ENCODE assay signal across 21 mouse cellular contexts in the genomic region with DNA sequence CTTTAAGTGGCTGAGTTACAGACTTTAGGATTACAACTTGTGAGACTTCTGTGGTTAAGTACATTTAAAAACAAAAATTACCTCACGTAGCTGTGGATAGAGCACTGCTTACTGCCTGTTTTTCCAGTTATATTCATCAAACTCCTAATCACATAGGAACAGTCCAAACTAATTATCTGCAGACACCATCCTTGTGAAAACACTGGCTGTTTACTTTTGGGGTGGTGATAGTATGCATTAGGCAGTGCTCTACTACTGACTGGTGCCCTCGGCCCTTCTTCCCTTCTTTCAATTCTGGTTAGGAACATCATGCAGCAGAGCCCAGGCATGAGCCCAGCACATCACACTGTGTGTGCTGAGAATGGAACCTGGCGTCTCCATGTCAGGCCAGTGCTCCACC. TPM values are rescaled to one million over a fixed set of nuclear protein-coding genes. Genes with fewer than 3 reads are reported as not detected.
DNase-seq lines count a peak whose midpoint lies in the region; ATAC-seq and TF ChIP-seq lines count a peak whose summit lies in the region.
"Had no signal": no experiment of that assay in that cellular context is flagged by ENCODE, and none has a peak within 500 bp of the region (broad histone marks: within the 10 kb centered on the region; RNA-seq: fewer than 3 reads in every experiment).

No protein-coding gene starts in this region.

- H3K9me3 ChIP-seq in intestine, embryonic 15.5 days = no peaks in the 10 kb centered on the region
- H3K9me3 ChIP-seq in intestine, postnatal 0 days (ENCODE audit: control insufficient read depth) = no peaks in the 10 kb centered on the region
- no peaks in the 10 kb centered on the region for H3K9me3 ChIP-seq in lung, postnatal 0 days (ENCODE audit: low read length)
- H3K9me3 ChIP-seq in liver, embryonic 16.5 days (replicated peaks; ENCODE audit: control insufficient read depth, low read length) = no peaks in the 10 kb centered on the region
- H3K9me3 ChIP-seq in stomach, embryonic 16.5 days (replicated peaks; ENCODE audit: control insufficient read depth, low read length) = no peaks in the 10 kb centered on the region
- H3K9me3 ChIP-seq: embryonic facial prominence, embryonic 13.5 days; hindbrain, embryonic 12.5 days; midbrain, embryonic 12.5 days had no signal

- no peak overlapping the region for H3K27ac ChIP-seq in intestine, embryonic 15.5 days
- no peak overlapping the region for H3K27ac ChIP-seq in intestine, postnatal 0 days (ENCODE audit: low read depth, low read length)
- H3K27ac ChIP-seq in lung, postnatal 0 days (ENCODE audit: low read length) = peak overlapping the region; percentile 82; the same call in 1 of the 2 replicates
- H3K27ac ChIP-seq in liver, embryonic 16.5 days (ENCODE audit: low read length) = no peak overlapping the region
- peak overlapping the region; percentile 79 for H3K27ac ChIP-seq in stomach, embryonic 16.5 days (ENCODE audit: low read length)
- H3K27ac ChIP-seq: embryonic facial prominence, embryonic 13.5 days; hindbrain, embryonic 12.5 days; midbrain, embryonic 12.5 days had no signal

- TF ChIP-seq EP300 in lung, postnatal 0 days (IDR thresholded peaks at IDR 0.05) = no peak

- TF ChIP-seq CTCF in intestine, postnatal 0 days (IDR thresholded peaks at IDR 0.05; ENCODE audit: low read depth) = no peak
- no peak for TF ChIP-seq CTCF in lung, postnatal 0 days (IDR thresholded peaks at IDR 0.05)

- no peak overlapping the region for H3K4me2 ChIP-seq in intestine, embryonic 15.5 days (replicated peaks)
- H3K4me2 ChIP-seq in intestine, postnatal 0 days (replicated peaks; ENCODE audit: low read depth) = no peak overlapping the region
- no peak overlapping the region for H3K4me2 ChIP-seq in lung, postnatal 0 days (replicated peaks; ENCODE audit: low read depth, low read length)
- H3K4me2 ChIP-seq in liver, embryonic 16.5 days (ENCODE audit: low read depth, low read length) = no peak overlapping the region
- no peak overlapping the region for H3K4me2 ChIP-seq in stomach, embryonic 16.5 days (ENCODE audit: low read depth, low read length)
- H3K4me2 ChIP-seq: embryonic facial prominence, embryonic 13.5 days; hindbrain, embryonic 12.5 days; midbrain, embryonic 12.5 days had no signal

- peaks cover 26% of the 10 kb centered on the region for H3K4me1 ChIP-seq in intestine, embryonic 15.5 days (replicated peaks)
- H3K4me1 ChIP-seq in intestine, postnatal 0 days (replicated peaks; ENCODE audit: control insufficient read depth, insufficient read depth, low read length) = peaks cover 7% of the 10 kb centered on the region
- peaks cover 62% of the 10 kb centered on the region for H3K4me1 ChIP-seq in lung, postnatal 0 days (ENCODE audit: insufficient read depth, low read depth, low read length)
- H3K4me1 ChIP-seq in liver, embryonic 16.5 days (ENCODE audit: control insufficient read depth, low read depth, low read length) = peaks cover 59% of the 10 kb centered on the region
- H3K4me1 ChIP-seq in stomach, embryonic 16.5 days (ENCODE audit: control insufficient read depth, insufficient read depth, low read length) = peaks cover 62% of the 10 kb centered on the region

- peak; percentile 39; the same call in 1 of the 2 replicates for ATAC-seq in intestine, embryonic 15.5 days
- ATAC-seq in intestine, postnatal 0 days = no peak
- no peak for ATAC-seq in lung, postnatal 0 days
- peak; percentile 26 for ATAC-seq in liver, embryonic 16.5 days (ENCODE audit: low read depth)
- peak; percentile 66; the same call in 1 of the 2 replicates for ATAC-seq in stomach, embryonic 16.5 days (ENCODE audit: insufficient read depth, low FRiP score)
- ATAC-seq: forebrain, embryonic 14.5 days had no signal

- WGBS in intestine, embryonic 15.5 days = 57% methylated on average over 3 of the region's 3 CpGs
- 47% methylated on average over 3 of the region's 3 CpGs for WGBS in intestine, postnatal 0 days
- WGBS in lung, postnatal 0 days = 56% methylated on average over 3 of the region's 3 CpGs
- 32% methylated on average over 3 of the region's 3 CpGs for WGBS in liver, embryonic 16.5 days (ENCODE audit: insufficient replicate concordance)
- 53% methylated on average over 3 of the region's 3 CpGs for WGBS in stomach, embryonic 16.5 days

- no peak for DNase-seq in lung, postnatal 0 days (ENCODE audit: low spot score)
- no peak for DNase-seq in lung, postnatal 4 days
- no peak for DNase-seq in layer of hippocampus, postnatal 14 days (ENCODE audit: low spot score in 2 of 2)
- DNase-seq in adrenal gland, adult 2 months = no peak
- DNase-seq: adrenal gland, adult 8-10 months; cerebellum, adult 18-20 months; cerebellum, postnatal 25 days; gastrocnemius, adult 2 months; kidney, adult 9 months; kidney, postnatal 14 days; lung, adult 2 months; thymus, adult 2 months; thymus, postnatal 4 days had no signal

- no peaks in the 10 kb centered on the region for H3K36me3 ChIP-seq in intestine, embryonic 15.5 days
- H3K36me3 ChIP-seq in intestine, postnatal 0 days (ENCODE audit: control insufficient read depth, insufficient read depth) = no peaks in the 10 kb centered on the region
- no peaks in the 10 kb centered on the region for H3K36me3 ChIP-seq in lung, postnatal 0 days (ENCODE audit: insufficient read depth, low read length)
- no peaks in the 10 kb centered on the region for H3K36me3 ChIP-seq in liver, embryonic 16.5 days (ENCODE audit: control insufficient read depth, insufficient read depth)
- H3K36me3 ChIP-seq in stomach, embryonic 16.5 days (ENCODE audit: control insufficient read depth, insufficient read depth, low read length) = no peaks in the 10 kb centered on the region
- H3K36me3 ChIP-seq: embryonic facial prominence, embryonic 13.5 days; hindbrain, embryonic 12.5 days; midbrain, embryonic 12.5 days had no signal

- H3K27me3 ChIP-seq in intestine, embryonic 15.5 days (replicated peaks) = no peaks in the 10 kb centered on the region
- no peaks in the 10 kb centered on the region for H3K27me3 ChIP-seq in intestine, postnatal 0 days (replicated peaks; ENCODE audit: control insufficient read depth, insufficient read depth, low read length)
- H3K27me3 ChIP-seq in lung, postnatal 0 days (replicated peaks; ENCODE audit: insufficient read depth, low read length) = no peaks in the 10 kb centered on the region
- no peaks in the 10 kb centered on the region for H3K27me3 ChIP-seq in liver, embryonic 16.5 days (ENCODE audit: control insufficient read depth, insufficient read depth, low read depth, low read length)
- H3K27me3 ChIP-seq in stomach, embryonic 16.5 days (ENCODE audit: control insufficient read depth, insufficient read depth, low read length) = no peaks in the 10 kb centered on the region
- H3K27me3 ChIP-seq: embryonic facial prominence, embryonic 13.5 days; hindbrain, embryonic 12.5 days; midbrain, embryonic 12.5 days had no signal

- H3K9ac ChIP-seq in intestine, embryonic 15.5 days = no peak overlapping the region
- H3K9ac ChIP-seq in intestine, postnatal 0 days (ENCODE audit: low read depth, low read length) = no peak overlapping the region
- no peak overlapping the region for H3K9ac ChIP-seq in lung, postnatal 0 days (replicated peaks; ENCODE audit: low read depth)
- no peak overlapping the region for H3K9ac ChIP-seq in liver, embryonic 16.5 days (ENCODE audit: low read depth, low read length)
- H3K9ac ChIP-seq in stomach, embryonic 16.5 days (ENCODE audit: low read length) = no peak overlapping the region
- H3K9ac ChIP-seq: embryonic facial prominence, embryonic 13.5 days; hindbrain, embryonic 12.5 days; midbrain, embryonic 12.5 days had no signal

- H3K4me3 ChIP-seq in intestine, embryonic 15.5 days (replicated peaks) = no peak overlapping the region
- H3K4me3 ChIP-seq in intestine, postnatal 0 days (ENCODE audit: low read depth, low read length) = no peak overlapping the region
- H3K4me3 ChIP-seq in lung, postnatal 0 days (ENCODE audit: low read depth, low read length) = no peak overlapping the region
- H3K4me3 ChIP-seq in liver, embryonic 16.5 days (ENCODE audit: low read depth, low read length) = no peak overlapping the region
- no peak overlapping the region for H3K4me3 ChIP-seq in stomach, embryonic 16.5 days (replicated peaks; ENCODE audit: low read length)
- H3K4me3 ChIP-seq: embryonic facial prominence, embryonic 13.5 days; gastrocnemius, adult 2 months; hindbrain, embryonic 12.5 days; midbrain, embryonic 12.5 days had no signal

RNA-seq across cellular contexts. Expression of gene Ptpn1, which starts 15.4 kb away (rescaled TPM):
- polyA plus RNA-seq in intestine, embryonic 15.5 days (2015; fragmentation: Nextera tagmentation; extraction: Ambion mirVana) = 41.1 and 54.2 TPM in 2 replicates
- polyA plus RNA-seq in intestine, postnatal 0 days (2015; fragmentation: Nextera tagmentation; extraction: Ambion mirVana) = 30.5 and 33.5 TPM in 2 replicates
- 81.2 and 94.5 TPM in 2 replicates for polyA plus RNA-seq in lung, postnatal 0 days (2015; fragmentation: Nextera tagmentation; extraction: Ambion mirVana)
- polyA plus RNA-seq in liver, embryonic 16.5 days (2015; fragmentation: Nextera tagmentation; extraction: Ambion mirVana) = 22.0 and 22.4 TPM in 2 replicates
- polyA plus RNA-seq in stomach, embryonic 16.5 days (2015; fragmentation: Nextera tagmentation; extraction: Ambion mirVana) = 49.5 and 51.3 TPM in 2 replicates
- 10 to 100 TPM; 65.4 to 67.7 TPM for total RNA-seq in layer of hippocampus, postnatal 14 days (2021)
- total RNA-seq in adrenal gland, adult 2 months (2021) = 10 to 100 TPM; 55.1 to 71.3 TPM
- 52.3 and 57.9 TPM in 2 replicates for polyA plus RNA-seq in adrenal gland, adult 2 months (2012; rRNA removed)

Comparison
In these comparisons a context has a peak if more than half of its experiments do, and no peak if none do; other contexts are left out.
1. ATAC-seq: peak in intestine, embryonic 15.5 days (single experiment), liver, embryonic 16.5 days (single experiment) and stomach, embryonic 16.5 days (single experiment); none in intestine, postnatal 0 days (single experiment) and lung, postnatal 0 days (single experiment).
2. H3K27ac ChIP-seq: peak in lung, postnatal 0 days (single experiment) and stomach, embryonic 16.5 days (single experiment); none in intestine, embryonic 15.5 days (single experiment), intestine, postnatal 0 days (single experiment) and liver, embryonic 16.5 days (single experiment).